Mouse (Mus musculus): ENCODE results near the gene Zdhhc17.

DNA sequence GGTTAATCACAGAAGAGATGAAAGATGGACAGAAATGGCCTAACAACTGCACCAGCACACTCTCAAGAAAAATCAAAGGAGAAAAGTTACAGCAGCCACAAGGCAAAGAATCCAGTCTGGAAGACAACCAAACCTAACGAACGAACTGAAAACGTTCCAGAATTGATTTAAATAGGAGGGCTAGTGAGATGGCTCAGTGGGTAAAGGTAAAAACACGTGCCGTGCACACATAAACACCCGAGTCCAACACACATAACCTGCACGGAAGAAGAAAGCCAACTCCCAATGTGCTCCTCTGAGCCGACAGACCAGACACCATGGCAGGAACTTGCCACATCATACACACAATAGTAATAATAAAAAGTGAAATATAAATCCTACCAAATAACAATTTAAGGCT is 57.7 kb downstream of the Zdhhc17 start:
- TF ChIP-seq GATA1 (IDR thresholded peaks at IDR 0.05; ENCODE audit: low read length) (no peak), TAL1 (IDR thresholded peaks at IDR 0.05; ENCODE audit: low read length) (no peak)
